Mouse (Mus musculus): ENCODE data around the gene Slc13a3. TPM values are rescaled to one million over a fixed set of nuclear protein-coding genes. Genes with fewer than 3 reads are reported as not detected.

Slc13a3 gene
- polyA plus RNA-seq, 1 experiment: not detected

DNA sequence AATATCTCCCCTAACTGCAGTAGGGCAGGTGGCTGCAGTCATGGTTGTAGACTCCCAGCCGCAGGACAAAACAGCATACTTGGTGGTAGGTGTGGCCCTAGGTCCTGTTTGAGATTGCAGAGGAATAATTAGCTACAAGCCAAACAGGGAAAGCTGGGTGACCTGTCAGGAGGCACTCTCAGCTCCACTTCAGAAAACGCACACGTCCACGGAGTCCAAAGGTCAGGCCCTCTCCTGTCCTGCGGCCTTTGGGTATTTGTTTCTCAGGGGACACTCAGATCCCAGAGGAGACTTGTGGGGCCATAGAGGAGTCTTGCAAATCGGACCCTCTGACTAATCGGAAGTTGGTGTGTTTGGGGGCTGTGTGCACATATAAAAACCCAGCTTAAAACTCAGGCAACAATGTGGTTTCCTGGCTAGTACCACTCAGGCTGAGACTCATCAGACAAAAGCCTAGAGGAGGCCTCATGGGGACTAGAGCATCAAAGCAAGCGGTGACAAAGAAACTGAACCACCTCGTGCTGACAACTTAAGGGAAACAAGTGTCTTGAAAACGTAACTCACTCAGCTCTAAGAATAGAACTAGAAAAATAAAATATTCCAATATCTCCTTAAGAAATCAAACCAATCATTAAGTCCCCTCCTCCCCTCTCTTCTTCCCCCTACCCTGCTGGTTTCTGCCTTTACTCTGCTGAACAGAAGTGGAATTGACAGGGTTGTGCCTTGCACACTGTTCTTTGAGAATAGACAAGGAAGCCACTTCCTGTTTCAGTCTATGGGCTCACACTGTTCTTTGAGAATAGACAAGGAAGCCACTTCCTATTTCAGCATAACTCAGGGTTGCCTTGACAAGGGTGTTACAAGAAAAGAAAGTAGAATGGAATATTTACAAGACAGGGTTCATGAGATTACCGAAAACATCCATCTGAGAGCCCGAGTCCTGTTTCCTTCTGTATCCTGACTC, 20.0 kb downstream of the Slc13a3 start:
- Histone ChIP-seq H3K36me3 (replicated peaks; ENCODE audit: low read length) (no peaks in the 10 kb centered on the region), H3K9me3 (peaks cover 8% of the 10 kb centered on the region; the same call in 1 of the 2 replicates), H3K4me1 (peaks cover 32% of the 10 kb centered on the region), H3K27me3 (replicated peaks) (peaks cover 23% of the 10 kb centered on the region), H3K4me3 (replicated peaks) (peak overlapping the region; percentile 3)
- TF ChIP-seq FLI1 (IDR thresholded peaks at IDR 0.05; ENCODE audit: low read length): no peak
- TF ChIP-seq GATA1 (IDR thresholded peaks at IDR 0.05; ENCODE audit: borderline replicate concordance, low read length): no peak

GRCm38 (mm10) chr2:165448475-165448874, 24.6 kb downstream of the Slc13a3 start:
- no peaks in the 10 kb centered on the region for H3K36me3 ChIP-seq (replicated peaks; ENCODE audit: low read length)
- TF ChIP-seq GATA1 (IDR thresholded peaks at IDR 0.05; ENCODE audit: borderline replicate concordance, low read length): no peak
- no peak for TF ChIP-seq FLI1 (IDR thresholded peaks at IDR 0.05; ENCODE audit: low read length)
- H3K4me1 ChIP-seq: peaks cover 18% of the 10 kb centered on the region
- peaks cover 30% of the 10 kb centered on the region for H3K27me3 ChIP-seq (replicated peaks)
- H3K9me3 ChIP-seq: peaks cover 8% of the 10 kb centered on the region; the same call in 1 of the 2 replicates
- H3K4me3 ChIP-seq (replicated peaks): peak overlapping the region; percentile 44

DNA sequence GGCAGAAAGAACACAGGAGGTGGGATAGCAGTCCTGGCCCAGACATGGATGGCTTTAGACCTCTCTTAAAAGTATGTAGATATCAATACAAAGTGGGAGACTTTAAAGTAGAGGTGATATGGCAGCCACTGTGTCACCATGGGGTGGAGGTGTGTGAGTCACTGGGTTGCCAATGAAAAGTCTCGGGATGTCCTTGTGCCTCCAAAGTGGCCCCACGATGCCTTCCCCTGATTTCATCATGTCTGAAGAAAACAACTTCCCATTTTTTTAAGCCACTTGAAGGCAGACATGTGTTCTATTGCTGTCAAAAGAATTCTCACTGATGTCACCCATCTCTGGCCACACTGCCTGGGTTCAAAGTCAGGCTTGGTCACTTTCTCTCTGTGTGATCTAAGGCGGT, 28.2 kb downstream of the Slc13a3 start:
- no peak overlapping the region for H3K4me3 ChIP-seq (replicated peaks)
- peaks cover 45% of the 10 kb centered on the region for H3K27me3 ChIP-seq (replicated peaks)
- H3K36me3 ChIP-seq (replicated peaks; ENCODE audit: low read length): no peaks in the 10 kb centered on the region
- peaks cover 8% of the 10 kb centered on the region; the same call in 1 of the 2 replicates for H3K9me3 ChIP-seq
- no peak for TF ChIP-seq FLI1 (IDR thresholded peaks at IDR 0.05; ENCODE audit: low read length)
- peaks cover 4% of the 10 kb centered on the region; the same call in 1 of the 2 replicates for H3K4me1 ChIP-seq

GRCm38 (mm10) chr2:165442981-165443380, 30.0 kb downstream of the Slc13a3 start:
- Histone ChIP-seq H3K36me3 (replicated peaks; ENCODE audit: low read length) (no peaks in the 10 kb centered on the region), H3K9me3 (no peaks in the 10 kb centered on the region), H3K27me3 (replicated peaks) (peaks cover 54% of the 10 kb centered on the region), H3K4me1 (no peaks in the 10 kb centered on the region; the same call in 1 of the 2 replicates), H3K4me3 (replicated peaks) (no peak overlapping the region)
- TF ChIP-seq FLI1 (IDR thresholded peaks at IDR 0.05; ENCODE audit: low read length) (no peak), GATA1 (IDR thresholded peaks at IDR 0.05; ENCODE audit: borderline replicate concordance, low read length) (no peak)

- H3K36me3 ChIP-seq (replicated peaks; ENCODE audit: low read length): no peaks in the 10 kb centered on the region
- TF ChIP-seq FLI1 (IDR thresholded peaks at IDR 0.05; ENCODE audit: low read length) (no peak), GATA1 (IDR thresholded peaks at IDR 0.05; ENCODE audit: borderline replicate concordance, low read length) (no peak)
- no peak overlapping the region for H3K4me3 ChIP-seq (replicated peaks)
- no peaks in the 10 kb centered on the region for H3K9me3 ChIP-seq
- H3K27me3 ChIP-seq (replicated peaks): peaks cover 59% of the 10 kb centered on the region
- H3K4me1 ChIP-seq: no peaks in the 10 kb centered on the region; the same call in 1 of the 2 replicates
Observed at GRCm38 (mm10) chr2:165441613-165442012, 31.4 kb downstream of the Slc13a3 start.

DNA sequence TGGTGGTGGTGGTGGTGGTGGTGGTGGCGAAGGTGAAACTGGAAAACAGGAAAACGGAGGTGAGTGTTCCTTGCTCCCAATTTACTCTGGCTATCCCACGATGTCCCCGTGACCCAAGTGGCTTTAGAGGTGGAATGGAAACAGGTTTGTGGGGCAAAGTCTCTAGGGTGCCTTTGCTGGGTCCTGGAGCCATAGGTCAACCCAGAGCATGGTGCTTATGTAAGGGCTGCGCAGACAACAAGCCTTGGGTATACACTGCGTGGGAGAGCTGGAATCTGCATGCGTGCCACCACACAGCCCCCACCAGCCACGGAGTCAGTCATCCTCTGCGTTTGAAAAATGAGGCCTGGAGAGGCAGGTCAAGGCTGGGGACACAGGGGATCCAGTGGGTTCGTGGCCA, 33.4 kb downstream of the Slc13a3 start:
- Histone ChIP-seq H3K9me3 (no peaks in the 10 kb centered on the region), H3K4me3 (replicated peaks) (no peak overlapping the region), H3K4me1 (no peaks in the 10 kb centered on the region; the same call in 1 of the 2 replicates), H3K27me3 (replicated peaks) (peaks cover 52% of the 10 kb centered on the region), H3K36me3 (replicated peaks; ENCODE audit: low read length) (no peaks in the 10 kb centered on the region)
- no peak for TF ChIP-seq GATA1 (IDR thresholded peaks at IDR 0.05; ENCODE audit: borderline replicate concordance, low read length)
- TF ChIP-seq FLI1 (IDR thresholded peaks at IDR 0.05; ENCODE audit: low read length): no peak

- Histone ChIP-seq H3K9me3 (no peaks in the 10 kb centered on the region), H3K4me3 (replicated peaks) (no peak overlapping the region), H3K27me3 (replicated peaks) (peaks cover 56% of the 10 kb centered on the region), H3K4me1 (no peaks in the 10 kb centered on the region; the same call in 1 of the 2 replicates), H3K36me3 (replicated peaks; ENCODE audit: low read length) (no peaks in the 10 kb centered on the region)
- TF ChIP-seq FLI1 (IDR thresholded peaks at IDR 0.05; ENCODE audit: low read length): no peak
- TF ChIP-seq GATA1 (IDR thresholded peaks at IDR 0.05; ENCODE audit: borderline replicate concordance, low read length): no peak
Observed at GRCm38 (mm10) chr2:165438881-165439280, 34.1 kb downstream of the Slc13a3 start.

DNA sequence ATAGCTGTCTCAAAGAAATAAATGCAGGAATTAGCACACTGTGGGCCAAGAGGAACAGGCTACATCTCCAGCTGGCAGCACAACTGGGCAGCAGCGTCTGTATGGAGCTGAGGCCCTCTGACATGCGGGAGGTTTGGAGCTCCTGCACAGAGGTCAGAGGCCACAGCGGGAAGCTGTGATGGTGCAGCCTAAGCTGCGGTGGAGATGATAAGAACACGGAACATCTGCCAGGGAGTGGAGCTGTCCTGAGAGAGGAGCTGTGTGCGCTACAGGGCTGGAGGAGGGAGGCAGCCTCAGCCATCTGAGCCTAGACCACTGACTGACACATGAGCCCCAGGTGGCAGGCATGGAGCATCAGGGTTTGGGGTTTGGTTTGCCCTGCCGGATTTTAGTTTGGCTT, 44.3 kb downstream of the Slc13a3 start:
- H3K4me1 ChIP-seq: no peaks in the 10 kb centered on the region
- H3K4me3 ChIP-seq (replicated peaks): no peak overlapping the region
- TF ChIP-seq FLI1 (IDR thresholded peaks at IDR 0.05; ENCODE audit: low read length) (no peak), GATA1 (IDR thresholded peaks at IDR 0.05; ENCODE audit: borderline replicate concordance, low read length) (no peak)
- H3K27me3 ChIP-seq (replicated peaks): peaks cover 61% of the 10 kb centered on the region
- H3K9me3 ChIP-seq: 0 out of 2 replicates have a peak, but pooled peaks cover 4% of the 10 kb centered on the region
- no peaks in the 10 kb centered on the region for H3K36me3 ChIP-seq (replicated peaks; ENCODE audit: low read length)

DNA sequence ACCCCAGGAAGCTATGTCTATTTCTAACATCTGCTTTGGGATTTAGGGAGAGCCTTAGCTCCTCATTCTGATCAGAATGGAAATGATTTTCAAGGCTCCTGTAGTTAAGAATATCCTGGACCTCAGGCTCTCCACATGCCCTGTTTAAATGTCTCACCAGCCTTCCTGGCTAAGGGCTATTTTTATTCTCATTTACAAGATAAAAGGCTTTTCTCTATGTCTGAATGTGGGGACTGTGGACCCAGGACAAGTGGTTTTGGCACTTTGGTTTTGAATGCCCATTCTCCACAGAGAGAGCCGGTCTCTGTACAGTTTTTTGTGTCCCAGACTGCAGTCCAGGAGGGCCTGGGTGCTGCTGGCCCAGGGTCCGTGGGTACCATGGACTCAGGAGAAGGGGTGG, 52.8 kb downstream of the Slc13a3 start:
- no peak for TF ChIP-seq FLI1 (IDR thresholded peaks at IDR 0.05; ENCODE audit: low read length)
- no peak for TF ChIP-seq GATA1 (IDR thresholded peaks at IDR 0.05; ENCODE audit: borderline replicate concordance, low read length)
- no peaks in the 10 kb centered on the region for H3K36me3 ChIP-seq (replicated peaks; ENCODE audit: low read length)
- H3K4me3 ChIP-seq (replicated peaks): no peak overlapping the region
- H3K27me3 ChIP-seq (replicated peaks): peaks cover 74% of the 10 kb centered on the region
- H3K9me3 ChIP-seq: no peaks in the 10 kb centered on the region
- peaks cover 6% of the 10 kb centered on the region; the same call in 1 of the 2 replicates for H3K4me1 ChIP-seq

- H3K9me3 ChIP-seq: no peaks in the 10 kb centered on the region
- H3K4me1 ChIP-seq: peaks cover 6% of the 10 kb centered on the region; the same call in 1 of the 2 replicates
- peaks cover 72% of the 10 kb centered on the region for H3K27me3 ChIP-seq (replicated peaks)
- TF ChIP-seq GATA1 (IDR thresholded peaks at IDR 0.05; ENCODE audit: borderline replicate concordance, low read length): no peak
- TF ChIP-seq FLI1 (IDR thresholded peaks at IDR 0.05; ENCODE audit: low read length): no peak
- H3K4me3 ChIP-seq (replicated peaks): no peak overlapping the region
- H3K36me3 ChIP-seq (replicated peaks; ENCODE audit: low read length): no peaks in the 10 kb centered on the region
Observed at GRCm38 (mm10) chr2:165419670-165420111, 53.3 kb downstream of the Slc13a3 start.
